Mouse (Mus musculus) retina, postnatal 1 day (tissue): ENCODE results near the gene Apoa4.

Experiments
- DNase-seq: peaks from one replicate; pipeline ENCODE4 v3.0.0-alpha.2; 2012

Apoa4 gene

GRCm38 (mm10) chr9:46228491-46228890 is 12.0 kb upstream of the Apoa4 start, which contains the start of gene Apoa1:
Apoa1 (plus strand) TSS chr9:46228580.
- no peak for DNase-seq

DNA sequence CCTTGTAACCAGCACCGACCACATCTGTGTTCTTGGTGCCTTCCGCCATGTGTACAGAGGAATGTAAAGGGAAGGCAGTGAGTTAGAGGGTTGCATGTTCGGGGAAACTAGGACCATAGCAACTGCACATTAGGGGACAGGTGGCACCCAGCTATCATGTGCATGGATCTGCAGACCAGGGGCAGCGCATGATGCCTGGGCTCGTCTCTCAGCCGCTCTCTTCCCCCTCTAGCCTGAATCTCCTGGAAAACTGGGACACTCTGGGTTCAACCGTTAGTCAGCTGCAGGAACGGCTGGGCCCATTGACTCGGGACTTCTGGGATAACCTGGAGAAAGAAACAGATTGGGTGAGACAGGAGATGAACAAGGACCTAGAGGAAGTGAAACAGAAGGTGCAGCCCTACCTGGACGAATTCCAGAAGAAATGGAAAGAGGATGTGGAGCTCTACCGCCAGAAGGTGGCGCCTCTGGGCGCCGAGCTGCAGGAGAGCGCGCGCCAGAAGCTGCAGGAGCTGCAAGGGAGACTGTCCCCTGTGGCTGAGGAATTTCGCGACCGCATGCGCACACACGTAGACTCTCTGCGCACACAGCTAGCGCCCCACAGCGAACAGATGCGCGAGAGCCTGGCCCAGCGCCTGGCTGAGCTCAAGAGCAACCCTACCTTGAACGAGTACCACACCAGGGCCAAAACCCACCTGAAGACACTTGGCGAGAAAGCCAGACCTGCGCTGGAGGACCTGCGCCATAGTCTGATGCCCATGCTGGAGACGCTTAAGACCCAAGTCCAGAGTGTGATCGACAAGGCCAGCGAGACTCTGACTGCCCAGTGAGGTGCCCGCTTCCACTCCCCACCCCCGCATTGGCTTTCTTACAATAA is 10.7 kb upstream of the Apoa4 start:
- peak; percentile 92 for DNase-seq

DNA sequence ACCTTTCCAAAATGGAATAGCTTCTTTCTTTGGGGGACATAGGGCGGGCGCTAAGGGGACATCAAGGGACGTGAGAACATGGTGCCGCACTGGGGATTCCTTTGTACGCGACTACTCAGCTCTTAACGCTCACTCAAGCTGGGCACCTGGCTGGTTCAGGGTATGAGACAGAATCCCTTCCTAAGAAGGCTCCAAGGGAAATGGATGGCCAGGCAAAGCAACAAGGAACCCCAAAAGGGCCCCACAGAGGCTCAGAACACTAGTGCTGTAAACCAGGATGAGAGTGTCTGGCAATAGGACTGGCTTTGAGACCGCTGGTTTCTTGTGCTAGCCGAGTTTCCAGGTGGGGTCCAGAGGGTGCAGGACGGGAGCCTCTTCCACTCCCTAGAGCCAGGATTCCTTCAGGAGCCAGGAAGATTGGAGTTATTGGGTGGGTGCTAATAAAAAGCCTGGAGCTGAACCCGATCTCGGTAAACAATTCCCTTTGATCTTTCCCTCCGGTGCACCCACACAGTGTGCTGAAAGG is 10.0 kb upstream of the Apoa4 start:
- no peak for DNase-seq

GRCm38 (mm10) chr9:46235196-46235595 is 5.3 kb upstream of the Apoa4 start:
- no peak for DNase-seq

DNA sequence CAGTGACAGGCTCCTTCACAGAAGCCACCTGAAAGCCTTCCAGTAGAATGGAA is 5.1 kb upstream of the Apoa4 start, which contains the start of gene Apoc3:
Gene Apoc3, minus strand, starts transcription at position 41 of the 53 bp plus-strand sequence.
- no peak for DNase-seq

DNA sequence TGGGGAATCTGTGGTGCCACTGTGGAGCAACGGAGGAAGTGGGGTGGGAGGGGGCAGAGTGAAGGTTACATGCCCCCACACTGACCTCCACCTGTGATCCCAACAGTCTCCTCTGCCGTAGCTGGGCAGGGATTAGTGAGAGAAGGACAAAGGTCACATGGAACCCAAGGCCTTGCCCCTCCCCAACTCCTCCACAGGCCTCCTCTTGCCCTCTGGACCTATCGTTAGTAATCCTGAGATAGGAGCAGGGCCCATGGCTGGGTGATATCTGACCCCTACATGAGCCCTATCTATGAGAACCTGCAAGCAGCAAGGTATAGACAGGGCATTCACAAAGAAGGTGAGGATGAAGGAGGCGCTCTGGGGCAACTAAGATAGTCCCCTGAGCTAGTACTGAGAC is 4.8 kb upstream of the Apoa4 start:
- DNase-seq, result no peak

DNA sequence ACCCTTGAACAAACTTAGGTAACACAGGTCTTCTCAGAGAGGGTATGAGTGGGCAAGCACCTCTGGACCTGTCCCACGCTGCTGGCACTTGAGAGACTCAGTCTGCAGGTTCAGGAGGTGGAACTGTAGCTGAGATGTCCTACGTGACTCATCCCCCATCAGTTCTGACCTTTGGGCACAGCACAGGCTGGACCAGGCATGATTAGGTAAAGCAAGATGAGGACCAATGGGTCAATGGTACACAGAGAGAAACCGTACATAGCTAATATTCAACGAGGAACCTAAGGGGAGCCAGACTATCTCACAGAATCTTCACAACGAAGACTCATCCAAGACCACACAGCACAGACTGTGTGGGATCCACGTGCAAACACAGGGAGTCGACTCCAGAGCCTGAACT is 1.6 kb upstream of the Apoa4 start:
- no peak for DNase-seq

GRCm38 (mm10) chr9:46241818-46242217 is 1.3 kb downstream of the Apoa4 start:
- no peak for DNase-seq

DNA sequence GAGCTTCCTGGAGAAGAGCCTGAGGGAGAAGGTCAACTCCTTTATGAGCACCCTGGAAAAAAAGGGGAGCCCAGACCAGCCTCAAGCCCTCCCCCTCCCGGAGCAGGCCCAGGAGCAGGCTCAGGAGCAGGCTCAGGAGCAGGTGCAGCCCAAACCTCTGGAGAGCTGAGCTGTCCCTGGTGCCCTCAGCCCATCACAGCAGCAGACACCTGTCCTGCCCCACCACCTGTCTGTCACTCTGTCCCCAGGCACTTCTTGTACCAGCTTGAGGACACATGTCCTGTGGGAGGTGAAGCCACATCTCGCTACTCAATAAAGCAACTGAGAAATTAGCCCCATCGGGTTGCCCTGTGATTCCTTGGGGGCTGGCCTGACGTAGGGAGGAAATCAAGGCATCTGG is 2.6 kb downstream of the Apoa4 start:
- DNase-seq, result no peak

GRCm38 (mm10) chr9:46243584-46243983 is 3.1 kb downstream of the Apoa4 start:
- DNase-seq, result no peak

GRCm38 (mm10) chr9:46246752-46247324 is 6.3 kb downstream of the Apoa4 start:
- DNase-seq, result peak; percentile 92

- DNase-seq, result no peak
Observed at GRCm38 (mm10) chr9:46256177-46256576, 15.7 kb downstream of the Apoa4 start.

GRCm38 (mm10) chr9:46256658-46257385 is 16.3 kb downstream of the Apoa4 start:
- DNase-seq, result no peak

- DNase-seq, result no peak
Observed at GRCm38 (mm10) chr9:46257546-46257945, 17.1 kb downstream of the Apoa4 start.

- no peak for DNase-seq
Observed at GRCm38 (mm10) chr9:46259111-46259510, 18.6 kb downstream of the Apoa4 start.

GRCm38 (mm10) chr9:46261131-46261530 is 20.6 kb downstream of the Apoa4 start:
- no peak for DNase-seq

GRCm38 (mm10) chr9:46268343-46268873 is 27.9 kb downstream of the Apoa4 start, which contains the start of gene Apoa5:
Apoa5 (plus strand) TSS chr9:46268633.
- DNase-seq, result no peak

GRCm38 (mm10) chr9:46269125-46269524 is 28.6 kb downstream of the Apoa4 start:
- no peak for DNase-seq

DNA sequence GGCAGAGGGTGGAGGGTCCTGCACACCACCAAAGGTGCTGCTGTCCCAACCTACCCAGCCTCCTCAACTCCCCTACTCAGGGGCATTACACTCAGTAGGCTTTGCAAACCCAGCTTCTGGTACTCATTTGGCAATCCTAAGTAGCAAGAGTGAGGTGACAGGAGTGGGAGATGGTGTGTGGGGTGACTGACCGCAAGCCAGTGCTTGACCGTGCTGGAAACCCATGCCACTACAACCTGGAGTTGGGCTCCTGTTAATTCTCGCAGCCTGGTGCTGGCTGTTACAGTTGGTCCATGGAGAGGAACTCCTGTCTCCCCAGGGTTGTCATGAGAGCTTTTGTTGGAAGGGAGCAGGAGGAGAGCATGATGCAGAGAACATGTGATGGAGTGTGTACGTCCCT is 30.3 kb downstream of the Apoa4 start:
- no peak for DNase-seq

GRCm38 (mm10) chr9:46272070-46272469 is 31.6 kb downstream of the Apoa4 start:
- no peak for DNase-seq

- peak; percentile 97 for DNase-seq
Observed at GRCm38 (mm10) chr9:46272677-46273454, 32.4 kb downstream of the Apoa4 start, which contains the start of gene Zpr1. Zpr1 (plus strand) TSS chr9:46273064.

DNA sequence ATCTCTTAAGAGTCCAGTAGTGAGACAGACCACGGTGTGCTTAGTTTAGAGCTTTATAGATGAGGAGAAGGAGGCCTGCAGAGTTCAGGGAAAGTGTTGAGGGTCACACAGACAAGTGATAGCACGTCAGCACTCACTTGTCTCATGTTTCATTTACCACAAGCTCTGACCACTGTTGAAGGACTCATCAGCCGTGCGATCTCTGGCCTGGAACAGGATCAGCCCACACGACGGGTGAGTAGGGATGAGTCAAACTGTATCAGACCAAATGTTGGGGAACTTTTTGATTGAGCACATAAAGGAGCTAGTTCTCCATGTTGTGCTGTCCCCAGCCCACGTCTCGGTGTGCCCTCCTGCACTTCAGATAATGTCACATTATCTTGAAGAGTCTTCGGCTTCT is 34.0 kb downstream of the Apoa4 start:
- DNase-seq, result no peak
